Mouse (Mus musculus) left cerebral cortex, adult 11 months (tissue): Measurements from ENCODE around the gene Gm20388.

Experiments
- DNase-seq: peaks from one replicate; pipeline ENCODE4 v3.0.0; 2022; ENCODE audit warnings: low spot score

Gm20388 gene

DNA sequence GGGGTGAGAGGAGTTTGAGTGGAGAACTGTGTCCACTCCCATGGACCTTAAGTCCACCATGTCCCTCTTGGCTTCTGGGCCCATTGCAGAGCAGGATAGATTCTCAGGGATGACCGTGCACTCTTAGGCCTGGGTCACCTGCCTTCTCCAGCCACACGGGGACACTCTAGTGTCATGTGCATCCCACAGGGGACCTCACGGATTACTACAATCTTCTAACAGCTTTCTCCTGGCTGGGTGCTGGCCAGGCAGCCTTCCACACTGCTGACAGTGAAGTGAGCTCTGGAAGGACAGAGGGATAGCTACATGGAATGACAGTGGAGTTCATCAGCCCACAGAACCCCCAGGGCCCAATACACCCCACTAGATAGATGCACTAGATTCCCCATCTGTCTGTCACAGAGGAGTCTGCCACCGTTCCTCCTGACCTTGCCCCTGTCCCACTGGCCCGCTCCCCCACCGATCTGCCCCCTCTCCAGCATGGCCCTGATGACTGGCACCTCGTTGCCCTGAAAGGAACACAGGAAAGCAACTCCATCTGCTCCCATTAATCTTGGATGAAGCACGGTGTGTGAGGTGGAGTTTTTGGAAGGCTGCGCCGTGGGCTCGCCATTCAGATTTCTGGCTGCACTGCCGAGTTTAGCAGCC, 2287.9 kb downstream of the Gm20388 start:
- no peak for DNase-seq

DNA sequence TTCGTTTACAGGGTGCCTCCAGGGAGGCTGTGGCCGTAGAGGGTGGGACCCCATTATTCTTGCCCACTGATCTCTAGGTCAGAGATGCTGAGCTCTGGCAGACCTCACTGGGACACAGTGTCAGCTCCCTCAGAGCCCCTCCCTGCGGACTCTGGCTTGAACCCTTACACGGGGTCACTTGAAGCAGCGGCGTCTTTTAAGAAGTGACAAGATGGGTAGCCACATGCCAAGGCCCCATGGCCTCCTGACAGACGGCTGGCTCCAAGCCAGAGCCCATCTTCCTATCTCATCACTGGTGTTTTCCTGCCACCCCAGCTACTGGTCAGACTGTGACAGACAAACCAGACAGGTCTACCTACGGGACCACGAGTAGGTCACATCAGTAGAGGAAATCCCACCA, 2288.6 kb downstream of the Gm20388 start:
- no peak for DNase-seq

DNA sequence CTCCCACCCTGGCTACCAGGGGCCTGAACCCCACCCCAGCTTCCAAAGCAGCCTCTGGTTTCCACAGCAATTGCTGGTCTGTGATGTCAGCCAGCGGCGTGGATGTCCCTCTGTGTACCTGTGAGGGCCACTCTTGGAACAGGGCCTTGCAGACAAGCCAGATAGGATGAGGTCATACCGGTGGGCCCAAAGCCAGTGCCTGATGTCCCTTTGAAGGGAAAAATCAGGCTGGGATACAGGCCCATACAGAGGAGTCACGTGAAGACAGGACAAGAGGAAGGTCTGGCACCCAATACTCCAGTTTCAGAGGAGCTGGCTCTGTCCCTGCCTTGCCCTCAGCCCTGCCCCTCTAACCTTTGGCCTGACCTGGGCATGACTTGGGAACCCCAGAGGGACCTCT, 2289.2 kb downstream of the Gm20388 start:
- no peak for DNase-seq

DNA sequence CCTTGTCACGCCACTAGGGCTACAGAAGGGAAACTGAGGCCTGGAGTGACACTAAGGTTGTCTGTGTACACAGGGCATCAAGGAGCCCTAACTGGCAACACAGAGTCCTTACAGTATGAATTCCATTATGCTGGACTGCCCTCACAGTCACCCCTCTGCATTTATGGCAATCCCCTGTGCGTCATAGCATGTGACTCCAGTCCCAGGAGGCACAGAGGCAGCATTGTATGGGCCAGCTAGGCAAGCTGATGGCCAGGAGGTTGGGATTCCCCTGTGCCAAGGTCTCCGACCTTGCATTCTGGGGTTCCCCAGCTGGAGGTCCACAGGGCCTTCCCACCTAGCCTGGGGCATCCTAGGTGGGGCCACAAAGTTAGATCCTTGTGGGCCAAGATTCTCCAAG, 2300.9 kb downstream of the Gm20388 start:
- no peak for DNase-seq

DNA sequence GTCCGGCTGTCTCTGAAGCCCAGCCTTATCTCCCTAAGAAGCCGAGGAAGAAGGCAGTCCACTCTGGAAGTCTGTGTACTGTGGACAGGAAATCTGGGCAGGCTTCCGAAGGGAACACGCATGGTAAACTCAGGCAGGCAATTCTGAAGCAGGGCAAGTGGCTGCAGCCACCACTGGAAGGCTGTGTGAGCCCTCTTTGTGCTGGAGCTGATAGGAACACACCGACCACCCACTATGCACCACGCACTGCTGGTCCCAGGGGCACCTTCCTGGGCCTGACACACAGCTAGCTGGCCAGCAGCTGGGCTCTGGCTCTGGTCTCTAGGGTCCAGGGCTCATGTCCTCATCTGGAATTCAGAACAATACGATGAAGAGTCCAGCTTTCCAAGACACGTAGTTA, 2305.0 kb downstream of the Gm20388 start:
- no peak for DNase-seq

DNA sequence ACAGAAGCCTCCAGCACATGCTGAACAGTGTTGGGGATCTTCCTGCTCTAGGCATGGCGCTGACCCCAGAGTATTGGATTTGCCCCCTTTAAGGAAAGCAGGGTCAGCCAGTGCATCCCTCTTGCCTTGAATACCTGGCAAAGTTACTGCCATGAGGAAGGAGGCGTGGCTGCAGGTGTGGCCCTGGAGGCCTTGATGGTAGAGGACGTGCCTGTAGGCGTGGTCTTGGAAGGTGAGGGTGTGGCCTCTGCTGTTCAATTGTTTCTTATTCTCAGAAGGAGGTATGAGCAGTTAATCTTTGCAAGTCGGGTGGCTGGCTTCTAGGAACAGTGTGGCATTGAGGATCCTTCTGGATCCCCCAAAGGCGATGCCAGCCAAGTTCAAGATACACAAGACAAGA, 2305.8 kb downstream of the Gm20388 start:
- no peak for DNase-seq

DNA sequence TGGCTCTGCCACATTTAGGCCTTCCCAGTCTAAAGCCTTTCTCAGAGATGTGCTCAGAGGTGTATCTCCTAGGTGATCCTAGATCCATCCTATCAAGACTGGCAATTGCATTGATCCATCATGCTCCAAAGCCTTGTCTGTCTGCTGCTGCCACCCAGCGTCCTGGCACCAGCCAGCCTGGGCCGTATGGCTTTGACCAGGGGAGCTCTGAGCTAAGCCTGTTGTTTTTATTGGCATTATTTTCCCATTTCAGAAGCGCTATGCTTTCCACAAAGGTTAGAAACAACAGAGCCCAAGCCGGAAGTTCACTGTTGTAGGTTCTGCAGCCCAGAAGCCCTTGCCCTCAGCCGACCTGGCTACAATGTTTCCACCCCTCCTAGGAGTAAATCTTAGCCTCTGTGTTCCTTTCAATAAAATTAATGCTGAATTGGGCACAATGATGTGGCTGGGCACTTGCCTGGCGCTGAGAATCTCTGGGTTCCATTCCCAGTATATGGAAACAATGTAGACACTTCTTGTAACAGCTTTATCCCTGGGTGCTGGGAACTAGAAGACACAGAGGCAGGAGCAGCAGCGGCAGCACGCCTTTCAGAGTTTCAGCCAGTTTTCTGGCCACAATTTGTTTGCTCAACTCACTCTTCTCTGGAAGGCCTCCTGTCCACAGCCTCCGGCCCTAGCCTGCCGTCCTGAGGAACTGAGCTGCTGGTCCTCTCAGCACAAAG, 2307.0 kb downstream of the Gm20388 start:
- DNase-seq = no peak

DNA sequence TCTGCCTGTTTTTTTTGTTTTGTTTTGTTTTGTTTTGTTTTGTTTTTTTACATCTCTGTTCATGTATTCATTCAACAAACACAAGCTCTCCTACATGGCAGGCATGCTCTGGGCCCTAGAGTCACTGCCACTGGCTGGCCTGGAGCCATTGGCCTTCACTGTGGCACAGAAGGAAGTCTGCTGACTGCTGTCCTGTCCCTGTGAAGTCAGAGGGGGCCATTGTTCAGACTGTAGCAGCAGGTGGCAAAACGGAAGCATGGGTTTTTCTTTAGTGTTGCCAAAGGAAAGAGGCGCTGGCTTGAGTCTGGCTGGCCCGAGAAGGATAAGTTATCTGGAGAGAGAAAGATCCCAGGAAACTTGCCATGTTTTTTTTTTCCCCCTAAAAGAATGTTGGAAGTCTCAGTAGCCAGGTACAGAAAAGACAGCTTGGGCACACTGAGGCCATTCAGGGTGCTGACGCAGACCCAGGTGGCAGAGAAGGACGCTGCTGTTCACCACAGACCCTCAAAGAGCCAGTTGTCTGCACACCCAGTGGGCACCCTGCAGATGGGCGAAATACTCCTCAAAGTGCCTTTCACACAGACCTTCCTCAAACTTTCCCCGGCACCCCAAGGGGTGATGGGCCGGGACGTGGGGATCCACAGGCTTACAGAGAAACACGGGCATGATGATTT, 2313.5 kb downstream of the Gm20388 start:
- DNase-seq = no peak

DNA sequence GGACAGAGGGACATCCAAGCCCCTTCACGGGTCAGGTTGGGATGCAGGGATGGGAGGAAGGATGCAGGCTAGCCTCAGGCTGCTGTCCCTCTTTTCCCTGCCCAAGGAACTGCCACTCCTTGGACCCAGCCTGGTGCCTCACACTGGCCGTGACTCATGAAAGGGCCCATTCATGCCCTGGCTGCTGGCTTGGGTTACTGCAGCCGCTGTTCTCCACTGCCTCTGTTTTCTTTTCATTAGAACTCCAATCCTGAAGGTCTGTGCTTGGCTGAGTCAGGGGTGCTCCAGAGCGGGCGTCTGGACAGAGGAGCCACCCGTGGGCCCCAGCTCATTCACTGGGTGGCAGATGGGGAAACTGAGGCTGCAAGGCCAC, 2314.0 kb downstream of the Gm20388 start:
- DNase-seq = no peak

DNA sequence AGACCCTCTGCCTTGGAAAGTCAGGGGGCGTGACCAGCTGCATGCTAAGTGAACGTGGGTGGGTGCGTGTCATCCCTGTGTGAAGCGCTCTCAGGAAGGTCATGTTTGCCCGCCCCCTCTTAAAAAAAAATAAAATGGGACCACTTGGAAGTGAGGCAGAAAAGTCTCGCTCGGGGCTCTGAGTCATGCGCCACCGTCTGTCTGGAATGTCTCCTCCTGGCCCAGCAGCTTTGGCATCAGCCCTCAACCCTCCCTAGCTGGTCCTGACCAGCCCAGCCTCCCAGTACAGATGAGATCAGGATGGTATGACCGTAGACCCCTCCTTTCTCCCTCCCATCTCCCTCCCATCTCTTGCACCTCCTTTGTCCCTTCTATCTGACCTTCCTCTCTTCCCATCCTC, 2314.8 kb downstream of the Gm20388 start:
- DNase-seq = no peak

DNA sequence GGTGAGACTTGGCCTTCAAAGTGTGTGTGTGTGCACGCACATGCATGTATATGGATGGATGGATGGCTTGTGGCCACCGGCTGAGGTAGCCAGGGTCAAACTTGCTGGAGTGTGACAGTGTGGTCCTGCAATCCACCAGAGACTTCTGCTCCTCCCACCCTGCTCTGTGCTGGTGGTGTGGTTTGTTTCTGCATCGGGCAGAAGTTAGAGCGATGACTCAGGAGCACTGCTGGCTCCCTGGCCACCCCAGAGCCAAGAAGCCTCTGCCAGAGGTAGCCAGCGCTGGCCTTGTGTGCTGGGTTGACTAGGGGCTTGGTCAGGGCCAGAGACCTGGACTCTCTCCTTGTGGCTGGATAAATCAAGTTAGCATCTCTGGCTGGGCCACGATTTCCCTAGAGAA, 2316.7 kb downstream of the Gm20388 start:
- DNase-seq = no peak

DNA sequence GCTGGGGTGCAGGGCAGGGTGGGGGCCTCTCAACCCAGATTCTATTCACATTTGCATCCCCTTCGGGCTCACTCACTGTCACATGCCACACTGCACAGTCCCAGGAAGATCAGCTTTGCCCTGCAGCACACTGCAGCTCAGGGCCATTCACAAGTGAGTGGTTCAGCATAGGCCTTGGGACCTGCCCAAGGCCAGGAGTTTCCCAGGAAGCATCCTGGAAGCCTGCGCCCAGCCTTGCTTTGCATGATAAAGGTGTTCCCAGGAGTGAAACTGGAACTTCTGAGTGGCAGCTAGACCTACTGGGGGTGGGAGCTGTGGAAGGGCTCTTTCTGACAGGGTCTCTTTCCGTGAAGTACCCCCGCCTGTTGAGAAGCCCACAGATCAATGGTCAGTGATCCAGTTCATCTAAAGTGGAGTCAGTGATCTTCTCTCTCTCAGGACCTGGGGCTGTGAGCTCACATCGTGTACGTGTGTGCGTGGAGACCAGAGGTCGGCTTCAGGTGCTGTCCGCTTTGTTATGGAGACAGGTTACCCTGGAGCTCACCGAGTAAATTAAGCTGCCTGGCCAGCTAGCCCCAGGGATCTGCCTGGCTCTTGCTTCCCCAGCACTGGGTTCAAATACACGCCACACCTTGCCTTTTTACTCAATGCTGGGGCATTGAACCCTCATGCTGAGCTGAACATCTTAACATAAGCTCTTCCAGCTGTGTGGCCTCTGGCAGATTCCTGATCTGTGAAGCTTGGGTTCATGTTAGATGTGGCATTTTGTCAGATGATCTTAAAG, 2318.3 kb downstream of the Gm20388 start:
- DNase-seq = no peak

DNA sequence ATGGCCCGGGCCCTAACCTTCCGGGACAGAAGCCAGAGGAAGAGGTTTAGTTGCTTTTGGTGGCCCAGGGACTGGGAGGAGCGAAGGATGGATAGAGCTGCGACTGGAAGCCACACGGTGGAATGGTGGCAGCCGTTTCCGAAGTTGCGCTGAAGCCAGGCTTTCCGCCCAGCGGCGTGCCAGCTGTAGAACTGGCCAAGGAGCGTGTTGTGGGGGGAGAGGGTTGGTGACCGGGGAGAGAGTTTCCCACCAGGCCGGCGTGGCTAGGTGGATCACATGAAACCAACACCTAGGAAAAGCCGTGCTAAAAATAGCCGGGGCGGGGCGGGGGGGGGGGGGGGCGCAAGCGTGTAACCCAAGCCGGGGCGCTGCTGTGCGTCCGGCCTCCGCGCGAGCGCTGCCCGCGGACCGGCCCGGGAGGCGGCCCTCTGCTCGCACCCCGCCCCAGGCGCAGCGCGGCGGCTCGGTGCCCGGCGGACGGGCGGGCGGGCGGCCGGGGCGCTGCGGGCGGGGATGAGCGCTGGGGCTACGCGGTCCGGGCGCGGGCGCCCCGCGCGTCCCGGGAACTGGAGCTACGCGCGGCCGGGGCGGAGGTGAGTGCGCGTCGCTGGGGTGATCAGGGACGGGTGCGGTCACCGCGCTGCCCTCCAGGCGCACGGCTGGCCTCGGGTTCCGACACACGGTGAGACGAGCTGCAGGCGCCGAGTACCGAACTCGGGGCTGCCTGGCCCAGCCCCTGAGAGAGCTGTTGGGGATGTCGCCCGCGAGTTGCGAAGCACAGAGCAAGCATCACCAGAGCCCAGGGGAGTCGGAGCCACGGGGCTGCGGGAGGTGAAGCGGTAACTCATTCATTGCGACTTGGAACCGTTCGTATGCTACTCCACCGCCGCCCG, 2319.4 kb downstream of the Gm20388 start:
- DNase-seq = no peak

DNA sequence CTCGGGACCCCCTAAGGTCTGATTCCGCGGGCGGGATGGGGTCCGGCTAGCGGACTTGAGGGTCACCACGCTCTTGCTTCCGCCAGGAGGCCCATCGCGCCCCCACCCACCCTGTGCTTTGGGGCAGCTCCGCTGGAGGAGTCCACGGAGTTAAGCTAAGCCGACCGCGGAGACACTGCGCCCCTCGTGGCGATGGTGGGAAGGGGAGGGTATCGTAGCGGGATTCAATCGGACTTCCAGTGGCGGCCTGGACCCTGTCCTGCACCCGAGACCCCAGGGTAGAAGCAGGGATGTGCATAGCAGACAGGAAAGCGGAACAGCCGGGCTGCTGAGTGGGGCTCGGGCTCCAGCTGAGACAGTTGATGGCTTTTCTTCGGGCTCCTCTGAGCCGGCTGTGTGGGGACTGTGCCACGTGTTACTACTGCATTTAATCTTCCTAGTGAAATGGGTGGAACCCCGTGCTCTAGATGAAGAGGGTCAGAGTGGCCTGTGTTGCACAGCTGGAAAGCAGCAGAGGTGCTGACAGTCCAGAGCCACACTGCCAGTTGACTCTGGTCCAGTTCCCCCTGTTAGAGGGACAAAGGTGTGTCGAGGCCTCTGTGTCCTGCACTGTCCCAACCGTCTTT, 2320.2 kb downstream of the Gm20388 start:
- no peak for DNase-seq

DNA sequence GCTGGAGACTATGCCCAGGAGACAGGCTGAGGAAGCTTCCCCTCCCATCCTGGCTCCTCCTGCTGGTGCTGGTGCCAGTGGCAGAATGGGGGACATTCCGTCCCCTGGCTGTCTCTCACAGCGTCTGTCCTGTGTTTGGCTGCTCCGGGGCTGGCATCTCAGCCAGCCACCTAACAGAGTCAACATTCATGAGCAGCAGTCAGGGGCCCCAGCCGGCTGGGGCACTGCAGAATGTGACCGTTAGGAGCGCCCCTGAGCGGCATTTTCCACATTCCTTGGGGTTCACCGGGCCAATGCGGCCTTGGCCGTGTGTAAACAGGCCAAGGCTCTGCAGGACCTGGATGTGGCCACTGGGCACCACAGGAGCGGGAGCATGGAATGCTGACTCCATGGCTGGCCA, 2323.4 kb downstream of the Gm20388 start:
- no peak for DNase-seq

DNA sequence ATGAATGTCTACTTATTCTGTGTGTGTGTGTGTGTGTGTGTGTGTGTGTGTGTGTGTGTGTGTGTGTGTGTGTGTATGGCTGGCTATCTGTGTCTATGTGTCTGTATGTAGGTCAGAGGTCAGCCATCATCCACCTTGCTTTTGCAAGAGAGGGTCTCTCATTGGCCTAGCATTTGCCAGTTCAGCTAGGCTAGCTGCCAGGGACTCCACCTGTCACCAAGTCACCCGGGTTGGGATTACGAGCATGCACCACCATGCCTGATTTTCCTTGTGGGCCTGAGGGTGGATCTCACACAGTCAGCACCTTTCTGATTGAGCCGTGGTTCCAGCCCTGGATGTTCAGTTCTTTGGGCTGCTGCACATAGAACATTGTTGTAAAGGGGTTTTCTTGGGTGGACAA, 2325.9 kb downstream of the Gm20388 start:
- no peak for DNase-seq

DNA sequence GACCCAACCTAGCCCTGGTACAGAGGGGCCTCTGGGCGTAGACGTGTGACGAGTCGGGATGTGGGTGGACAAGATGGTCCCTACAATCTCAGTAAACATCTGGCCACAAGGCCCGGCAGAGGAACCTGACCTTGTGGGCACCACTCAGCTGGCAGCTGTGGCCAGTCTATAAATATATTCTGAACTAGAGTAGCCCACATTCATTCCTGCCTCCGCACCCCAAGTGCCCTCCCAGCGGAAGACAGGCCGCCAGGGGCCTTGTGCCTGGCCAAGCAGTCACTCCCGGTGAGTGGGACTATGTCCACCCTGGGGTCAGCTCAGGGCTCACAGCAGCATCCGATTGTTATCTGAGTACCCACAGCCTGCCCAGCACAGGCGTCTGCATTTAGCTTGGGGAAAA, 2327.6 kb downstream of the Gm20388 start:
- no peak for DNase-seq

DNA sequence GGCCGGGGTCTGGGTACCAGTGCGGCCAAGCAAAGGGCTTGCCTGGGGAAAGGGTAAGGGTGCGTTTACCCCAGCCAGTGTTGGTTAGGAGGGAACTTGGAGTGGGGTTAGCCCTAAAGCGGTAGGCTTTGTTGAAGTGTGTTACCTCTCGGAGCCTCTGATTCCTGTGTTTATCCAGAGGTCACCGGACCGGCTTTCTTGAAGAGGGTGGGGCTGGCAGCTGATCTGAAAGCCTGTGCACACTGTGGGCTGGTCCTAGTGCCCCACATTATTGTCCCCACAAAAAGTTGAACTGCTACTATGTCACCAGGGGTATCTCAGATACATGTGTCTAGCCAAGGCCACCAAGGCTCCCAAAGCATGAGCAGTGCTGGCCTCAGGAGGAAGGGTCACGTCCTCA, 2328.1 kb downstream of the Gm20388 start:
- DNase-seq = no peak

DNA sequence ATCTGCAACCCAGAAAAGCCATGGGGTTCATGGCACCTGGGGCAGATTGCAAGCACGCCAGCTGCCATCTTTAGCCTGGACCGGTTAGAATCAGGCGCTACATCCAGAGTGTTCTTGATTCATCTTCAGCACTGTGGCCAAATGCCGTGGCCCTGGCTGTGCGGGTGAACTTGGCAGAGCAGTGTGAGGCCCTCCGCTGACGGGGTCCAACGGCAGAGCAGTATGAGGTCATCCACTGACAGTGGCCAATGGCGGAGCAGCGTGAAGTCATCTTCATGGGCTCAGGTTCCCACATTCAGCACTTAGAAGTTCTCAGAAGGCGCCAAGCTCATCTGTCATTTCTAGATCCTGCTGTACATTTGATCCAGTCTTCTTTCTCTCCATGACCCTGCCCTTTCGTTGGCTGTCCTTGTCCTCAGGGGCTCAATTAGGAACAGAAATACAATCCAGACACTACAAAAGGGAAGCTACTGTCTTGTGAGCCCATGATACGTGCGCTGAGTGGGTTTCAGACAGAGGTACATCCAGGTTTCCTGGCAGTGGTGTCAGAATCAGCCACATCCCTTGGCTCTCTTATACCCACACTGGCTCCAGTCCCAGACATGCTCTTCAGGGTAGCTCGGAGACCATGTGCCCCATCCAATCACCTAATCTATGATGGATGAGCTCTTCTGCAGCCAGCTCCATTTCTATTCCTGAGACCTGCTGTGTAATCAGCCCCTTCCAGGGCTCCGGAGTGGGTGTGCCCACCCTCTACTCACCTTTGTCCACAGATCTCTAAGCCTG, 2329.8 kb downstream of the Gm20388 start:
- no peak for DNase-seq

DNA sequence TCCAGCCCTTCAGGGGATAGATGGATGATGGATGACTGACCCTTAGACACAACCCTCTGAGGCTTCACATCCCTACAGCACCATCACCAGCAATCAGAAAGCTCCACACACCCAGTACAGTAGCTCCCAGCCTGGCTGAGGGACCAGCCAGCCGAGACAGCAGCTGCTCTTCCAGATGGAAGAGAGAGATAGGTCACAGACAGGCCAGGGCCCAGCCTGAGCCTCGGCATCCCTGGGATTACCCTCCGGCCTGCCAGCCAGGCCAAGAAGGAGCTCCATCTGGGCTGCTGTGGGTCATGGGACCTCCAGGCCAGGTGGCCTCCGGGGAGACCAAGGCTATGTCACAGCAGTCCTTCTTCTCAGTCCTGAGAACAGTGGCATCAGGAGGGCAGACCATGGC, 2332.7 kb downstream of the Gm20388 start:
- DNase-seq = no peak
